ENCODE assay signal across 11 mouse cellular contexts in genomic region chr1:133244668-133245067, GRCm38 (mm10).
DNase-seq lines count a peak whose midpoint lies in the region; ATAC-seq and TF ChIP-seq lines count a peak whose summit lies in the region.
"Had no signal": no experiment of that assay in that cellular context is flagged by ENCODE, and none has a peak within 500 bp of the region (broad histone marks: within the 10 kb centered on the region; RNA-seq: fewer than 3 reads in every experiment).

No protein-coding gene starts in this region.

- intact Hi-C loops in gastrocnemius, postnatal 36 days (cut with DNase I): no loop called here

- no peaks in the 10 kb centered on the region for H3K9me3 ChIP-seq in midbrain, embryonic 12.5 days
- no peaks in the 10 kb centered on the region for H3K9me3 ChIP-seq in midbrain, embryonic 16.5 days (replicated peaks; ENCODE audit: control insufficient read depth, low read length, poor library complexity, severe bottlenecking)
- no peaks in the 10 kb centered on the region for H3K9me3 ChIP-seq in heart, embryonic 15.5 days (replicated peaks)
- H3K9me3 ChIP-seq in liver, embryonic 16.5 days (replicated peaks; ENCODE audit: control insufficient read depth, low read length): no peaks in the 10 kb centered on the region
- H3K9me3 ChIP-seq: forebrain, embryonic 13.5 days had no signal

- no peak for ATAC-seq in midbrain, embryonic 12.5 days (ENCODE audit: low FRiP score, low read depth)
- no peak for ATAC-seq in midbrain, embryonic 16.5 days
- ATAC-seq in heart, embryonic 15.5 days (replicated peaks; ENCODE audit: insufficient number of reproducible peaks, insufficient read depth, low FRiP score, low read depth): peak; percentile 35
- ATAC-seq in liver, embryonic 16.5 days (ENCODE audit: low read depth): peak; percentile 79

- no peaks in the 10 kb centered on the region for H3K27me3 ChIP-seq in midbrain, embryonic 12.5 days
- no peaks in the 10 kb centered on the region for H3K27me3 ChIP-seq in midbrain, embryonic 16.5 days (ENCODE audit: control insufficient read depth, insufficient read depth, low read depth, low read length)
- no peaks in the 10 kb centered on the region for H3K27me3 ChIP-seq in heart, embryonic 15.5 days
- H3K27me3 ChIP-seq in liver, embryonic 16.5 days (ENCODE audit: control insufficient read depth, insufficient read depth, low read depth, low read length): no peaks in the 10 kb centered on the region
- H3K27me3 ChIP-seq: forebrain, embryonic 13.5 days had no signal

- 77% methylated on average over 7 of the region's 7 CpGs for WGBS in midbrain, embryonic 12.5 days
- WGBS in midbrain, embryonic 16.5 days: 78% methylated on average over 7 of the region's 7 CpGs
- WGBS in heart, embryonic 15.5 days: 15% methylated on average over 7 of the region's 7 CpGs
- WGBS in liver, embryonic 16.5 days (ENCODE audit: insufficient replicate concordance): 16% methylated on average over 7 of the region's 7 CpGs

- H3K4me1 ChIP-seq in midbrain, embryonic 12.5 days: peaks cover 41% of the 10 kb centered on the region
- H3K4me1 ChIP-seq in midbrain, embryonic 16.5 days (ENCODE audit: control insufficient read depth, insufficient read depth, low read length): peaks cover 31% of the 10 kb centered on the region
- H3K4me1 ChIP-seq in heart, embryonic 15.5 days (replicated peaks): peaks cover 66% of the 10 kb centered on the region
- peaks cover 25% of the 10 kb centered on the region for H3K4me1 ChIP-seq in liver, embryonic 16.5 days (ENCODE audit: control insufficient read depth, low read depth, low read length)

- no peaks in the 10 kb centered on the region for H3K36me3 ChIP-seq in midbrain, embryonic 12.5 days
- no peaks in the 10 kb centered on the region for H3K36me3 ChIP-seq in midbrain, embryonic 16.5 days (ENCODE audit: control insufficient read depth, insufficient read depth, low read length)
- H3K36me3 ChIP-seq in heart, embryonic 15.5 days: no peaks in the 10 kb centered on the region
- no peaks in the 10 kb centered on the region for H3K36me3 ChIP-seq in liver, embryonic 16.5 days (ENCODE audit: control insufficient read depth, insufficient read depth)

- H3K4me2 ChIP-seq in midbrain, embryonic 12.5 days (replicated peaks): no peak overlapping the region
- no peak overlapping the region for H3K4me2 ChIP-seq in midbrain, embryonic 16.5 days (ENCODE audit: low read length)
- peak overlapping the region; percentile 55 for H3K4me2 ChIP-seq in heart, embryonic 15.5 days
- peak overlapping the region; percentile 45 for H3K4me2 ChIP-seq in liver, embryonic 16.5 days (ENCODE audit: low read depth, low read length)

- no peak overlapping the region for H3K4me3 ChIP-seq in midbrain, embryonic 12.5 days
- H3K4me3 ChIP-seq in midbrain, embryonic 16.5 days (ENCODE audit: low read depth, low read length): no peak overlapping the region
- H3K4me3 ChIP-seq in heart, embryonic 15.5 days: peak overlapping the region; percentile 10; the same call in 1 of the 2 replicates
- H3K4me3 ChIP-seq in liver, embryonic 16.5 days (ENCODE audit: low read depth, low read length): 0 out of 2 replicates have a peak overlapping the region, but pooled peaks have one; percentile 4
- H3K4me3 ChIP-seq in layer of hippocampus, adult 2 months: no peak overlapping the region
- H3K4me3 ChIP-seq: forebrain, embryonic 13.5 days had no signal

- no peak for DNase-seq in layer of hippocampus, adult 2 months (ENCODE audit: low spot score in 2 of 2)
- no peak for DNase-seq in right cerebral cortex, adult 18-20 months
- DNase-seq in gastrocnemius, postnatal 36 days: no peak
- DNase-seq: adrenal gland, postnatal 10 days; layer of hippocampus, postnatal 36 days; lung, postnatal 36 days had no signal

- no peak for TF ChIP-seq CTCF in layer of hippocampus, adult 2 months (conservative IDR thresholded peaks at IDR 0.05)

- H3K27ac ChIP-seq in midbrain, embryonic 12.5 days (replicated peaks): peak overlapping the region; percentile 89
- H3K27ac ChIP-seq in midbrain, embryonic 16.5 days (ENCODE audit: low read length): no peak overlapping the region
- peak overlapping the region; percentile 85 for H3K27ac ChIP-seq in heart, embryonic 15.5 days
- H3K27ac ChIP-seq in liver, embryonic 16.5 days (ENCODE audit: low read length): peak overlapping the region; percentile 50
- H3K27ac ChIP-seq in layer of hippocampus, adult 2 months: no peak overlapping the region

- H3K9ac ChIP-seq in midbrain, embryonic 12.5 days (replicated peaks): no peak overlapping the region; the same call in 1 of the 2 replicates
- no peak overlapping the region for H3K9ac ChIP-seq in midbrain, embryonic 16.5 days (ENCODE audit: low read depth, low read length)
- no peak overlapping the region for H3K9ac ChIP-seq in heart, embryonic 15.5 days
- H3K9ac ChIP-seq in liver, embryonic 16.5 days (ENCODE audit: low read depth, low read length): no peak overlapping the region; the same call in none of the 2 replicates
- H3K9ac ChIP-seq: forebrain, embryonic 13.5 days had no signal

Comparison
In these comparisons a context has a peak if more than half of its experiments do, and no peak if none do; other contexts are left out.
1. H3K27ac ChIP-seq: peak in midbrain, embryonic 12.5 days (single experiment), heart, embryonic 15.5 days (single experiment) and liver, embryonic 16.5 days (single experiment); none in midbrain, embryonic 16.5 days (single experiment) and layer of hippocampus, adult 2 months (single experiment).
2. ATAC-seq: peak in heart, embryonic 15.5 days (single experiment) and liver, embryonic 16.5 days (single experiment); none in midbrain, embryonic 12.5 days (single experiment) and midbrain, embryonic 16.5 days (single experiment).
3. H3K4me2 ChIP-seq: peak in heart, embryonic 15.5 days (single experiment) and liver, embryonic 16.5 days (single experiment); none in midbrain, embryonic 12.5 days (single experiment) and midbrain, embryonic 16.5 days (single experiment).
4. H3K4me3 ChIP-seq: peak in heart, embryonic 15.5 days (single experiment) and liver, embryonic 16.5 days (single experiment); none in midbrain, embryonic 12.5 days (single experiment), midbrain, embryonic 16.5 days (single experiment) and layer of hippocampus, adult 2 months (single experiment).